Mouse (Mus musculus) CH12.LX (cell line): Measurements from ENCODE around the gene Scd4.

Experiments used
- CHD2 ChIP-seq: IDR thresholded peaks from 2 replicates; pipeline ENCODE4 v1.6.1; 2011; ENCODE audit warnings: low read length, improper control_type of control experiment
- CTCF ChIP-seq, 2 experiments: IDR thresholded peaks in 1 of 2; conservative IDR thresholded peaks in 1 of 2; 2 replicates each; pipeline ENCODE4 v1.5.1; 2011 to 2012; ENCODE audit warnings: low read depth in 2 of 2, low read length in 2 of 2, improper control_type of control experiment in 1 of 2, inconsistent platforms in 1 of 2, mild to moderate bottlenecking in 1 of 2, moderate library complexity in 1 of 2
- GABPA ChIP-seq: IDR thresholded peaks from 2 replicates; pipeline ENCODE4 v1.6.1; 2012; ENCODE audit warnings: low read depth, low read length, improper control_type of control experiment, inconsistent platforms; ENCODE audit not compliant: insufficient replicate concordance
- RAD21 ChIP-seq: IDR thresholded peaks from 2 replicates; pipeline ENCODE4 v1.6.1; 2011; ENCODE audit warnings: low read depth, mild to moderate bottlenecking, low read length, improper control_type of control experiment, moderate library complexity
- TCF12 ChIP-seq: IDR thresholded peaks from 2 replicates; pipeline ENCODE4 v1.6.1; 2014; ENCODE audit warnings: low read depth, mild to moderate bottlenecking, inconsistent platforms, low read length, improper control_type of control experiment
- USF1 ChIP-seq: IDR thresholded peaks from 2 replicates; pipeline ENCODE4 v1.6.1; 2014; ENCODE audit warnings: low read depth, mild to moderate bottlenecking, inconsistent platforms, low read length, improper control_type of control experiment
- ZC3H11A ChIP-seq: IDR thresholded peaks from 2 replicates; pipeline ENCODE4 v1.6.1; 2012; ENCODE audit warnings: low read depth, mild to moderate bottlenecking, inconsistent platforms, low read length, improper control_type of control experiment

DNA sequence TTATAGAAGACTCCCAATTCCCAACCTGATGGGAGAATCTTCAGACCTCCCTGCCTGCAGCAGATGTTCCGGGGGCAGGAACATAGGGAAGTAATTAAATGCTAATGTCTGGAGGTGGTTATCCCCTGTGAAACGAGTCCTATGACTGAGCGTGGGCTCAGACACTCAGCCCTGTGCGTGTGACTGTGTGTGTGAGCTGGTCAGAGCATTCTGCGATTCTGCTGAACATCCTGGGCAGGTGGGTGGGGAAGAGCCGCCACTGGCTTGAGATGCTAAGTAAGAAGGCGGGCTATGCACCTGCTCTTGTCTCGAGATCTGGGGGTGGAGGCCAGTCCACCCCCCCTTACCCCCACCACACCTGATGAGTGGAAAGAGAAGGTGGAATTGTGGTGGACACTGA lies 566 bp upstream of the Scd4 start:
- TF ChIP-seq TCF12 (no peak), RAD21 (no peak), CTCF (conservative IDR thresholded peaks at IDR 0.05 in 1 of 2, IDR thresholded peaks at IDR 0.05 in 1 of 2; ENCODE audit: low read depth in 2 of 2, low read length in 2 of 2) (no peak), GABPA (no peak), ZC3H11A (no peak), USF1 (no peak), CHD2 (no peak)
